Mouse (Mus musculus): ENCODE measurements around the gene Gm20737. TPM values are rescaled to one million over a fixed set of nuclear protein-coding genes. Genes with fewer than 3 reads are reported as not detected.

The Gm20737 gene
- polyA plus RNA-seq (2017; shearing (Covaris generic)): not detected

DNA sequence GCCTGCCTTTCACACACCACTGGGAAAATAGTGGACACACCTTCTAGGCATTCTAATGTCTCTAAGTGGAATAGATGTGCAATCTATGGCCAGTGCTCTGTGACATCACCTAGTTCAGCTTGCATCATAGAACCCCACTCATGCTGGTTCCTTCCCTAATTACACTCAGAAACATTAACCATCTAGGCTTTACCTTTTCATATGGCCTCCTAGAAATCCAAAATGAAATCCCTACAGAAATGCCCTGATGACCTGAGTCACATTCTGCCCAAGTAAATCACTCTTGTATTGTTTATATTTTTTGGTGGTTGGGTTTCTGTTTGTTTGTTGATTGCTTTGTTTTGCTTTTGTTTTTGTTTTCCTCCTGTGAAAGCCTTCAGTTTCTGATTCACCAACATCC lies at the start of gene Gm20737:
Gene Gm20737, minus strand, starts transcription at position 101 of the 400 bp plus-strand sequence.

DNA sequence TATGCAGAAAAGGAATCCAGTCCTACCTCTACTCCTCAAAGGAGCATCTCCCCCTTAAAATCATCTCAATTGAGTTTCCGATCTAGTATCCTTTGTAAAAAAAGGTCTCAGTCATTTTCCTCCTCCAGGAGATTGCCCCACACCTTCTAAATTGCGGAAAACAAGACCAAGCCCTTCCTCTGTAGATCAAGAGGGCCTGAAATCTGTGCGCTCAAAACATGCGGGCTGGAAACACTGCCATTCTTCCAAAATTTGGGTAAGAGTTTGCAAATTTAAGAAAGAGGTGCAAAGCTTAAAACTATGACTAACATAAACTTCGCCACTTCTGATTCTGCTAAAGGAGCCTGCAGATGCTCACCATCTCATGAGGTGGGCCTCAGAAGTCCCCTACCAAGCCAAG lies 17.3 kb upstream of the Gm20737 start, which contains the start of gene Gm21775:
Gene Gm21775, plus strand, starts transcription at position 301 of the 400 bp plus-strand sequence.

Other genes starting within 250 kb of the Gm20737 start
- not detected for gene Gm20834, start 211.5 kb downstream of the Gm20737 start, polyA plus RNA-seq (2017; shearing (Covaris generic))
- gene Gm28510, start 123.3 kb downstream of the Gm20737 start, polyA plus RNA-seq (2017; shearing (Covaris generic)): not detected
- not detected for gene Gm21775, start 17.4 kb upstream of the Gm20737 start, polyA plus RNA-seq (2017; shearing (Covaris generic))
- gene Gm21900, start 80.3 kb upstream of the Gm20737 start, polyA plus RNA-seq (2017; shearing (Covaris generic)): not detected
- gene Gm20777, start 216.4 kb upstream of the Gm20737 start, polyA plus RNA-seq (2017; shearing (Covaris generic)): not detected